Mouse (Mus musculus): ENCODE data around the gene Duxf3. TPM values are rescaled to one million over a fixed set of nuclear protein-coding genes. Genes with fewer than 3 reads are reported as not detected.
"Not testable (repeated sequence)": the region's sequence is repeated elsewhere in the genome, so short reads cannot be mapped to it uniquely, and the experiment has no call there.

The Duxf3 gene
- polyA plus RNA-seq, 1 experiment from 2014 or later, result not detected

DNA sequence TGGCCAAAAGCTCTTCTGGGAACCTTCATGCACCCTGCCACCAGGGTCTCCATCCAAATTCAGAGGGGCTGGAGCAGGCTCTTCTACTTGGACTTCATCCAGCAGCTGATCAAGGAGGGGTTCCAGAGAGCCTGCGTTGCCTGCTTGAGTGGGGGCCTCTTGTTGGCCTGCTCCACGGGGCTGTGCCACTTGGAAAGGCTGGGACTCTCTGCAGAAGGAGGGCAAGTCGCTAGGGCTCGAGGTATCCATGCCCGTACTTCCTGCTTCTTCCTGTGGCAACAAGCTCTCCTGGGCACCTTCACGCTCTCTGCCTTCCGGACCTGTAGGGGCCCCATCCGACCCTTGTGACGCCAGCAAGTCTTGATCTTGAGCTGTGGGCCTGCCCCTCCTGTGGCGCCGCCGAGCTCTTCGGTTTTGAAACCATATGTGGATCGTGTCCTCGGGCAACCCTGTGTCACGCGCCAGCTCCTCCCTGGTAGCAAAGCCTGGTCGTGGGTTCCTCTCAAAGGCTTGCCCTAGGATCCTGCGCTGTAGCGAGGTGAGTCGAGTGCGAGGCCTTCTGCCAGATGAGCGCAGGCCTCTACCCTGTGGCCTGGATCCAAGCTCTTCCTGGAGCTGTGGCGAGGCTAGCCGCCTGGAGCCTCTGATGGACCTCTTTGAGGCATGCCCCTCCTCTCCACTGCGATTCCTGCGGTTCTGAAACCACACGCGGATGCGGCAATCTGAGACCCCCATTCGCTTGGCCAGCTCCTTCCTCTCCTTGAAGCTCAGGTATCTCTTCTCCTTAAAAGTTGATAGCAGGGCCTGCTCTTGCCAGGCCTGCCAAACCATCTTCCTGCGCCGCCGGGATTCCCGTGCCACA lies 465 bp downstream of the Duxf3 start:
- H3K27ac ChIP-seq (replicated peaks); H3K9ac ChIP-seq; H3K27me3 ChIP-seq; H3K36me3 ChIP-seq; H3K4me2 ChIP-seq; H3K4me1 ChIP-seq (replicated peaks); H3K4me3 ChIP-seq: not testable (repeated sequence)
- ATAC-seq (ENCODE audit: low read depth), result peak; percentile 87
- 86% methylated on average over 35 of the region's 35 CpGs for WGBS
- H3K9me3 ChIP-seq, result peaks cover 20% of the 10 kb centered on the region

DNA sequence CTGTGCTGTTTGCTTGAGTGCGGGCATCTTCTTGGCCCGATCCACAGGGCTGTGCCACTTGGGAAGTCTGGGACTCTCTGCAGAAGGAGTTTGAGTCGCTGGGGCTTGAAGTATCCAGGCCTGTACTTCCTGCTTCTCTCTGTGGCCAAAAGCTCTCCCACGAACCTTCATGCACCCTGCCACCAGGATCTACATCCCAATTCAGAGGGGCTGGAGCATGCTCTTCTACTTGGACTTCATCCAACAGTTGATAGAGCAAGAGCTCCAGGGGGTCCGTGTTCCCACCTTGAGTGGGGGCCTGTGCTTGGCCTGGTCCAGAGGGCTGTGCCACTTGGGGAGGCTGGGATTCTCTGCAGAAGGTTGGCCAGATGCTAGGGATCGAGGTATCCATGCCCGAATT lies 1.4 kb downstream of the Duxf3 start:
- H3K27me3 ChIP-seq; H3K4me1 ChIP-seq (replicated peaks); H3K36me3 ChIP-seq; H3K27ac ChIP-seq (replicated peaks); H3K4me2 ChIP-seq; H3K4me3 ChIP-seq; H3K9ac ChIP-seq: not testable (repeated sequence)
- ATAC-seq (ENCODE audit: low read depth), result peak; percentile 38
- peaks cover 15% of the 10 kb centered on the region for H3K9me3 ChIP-seq
- WGBS, result 87% methylated on average over 5 of the region's 7 CpGs

DNA sequence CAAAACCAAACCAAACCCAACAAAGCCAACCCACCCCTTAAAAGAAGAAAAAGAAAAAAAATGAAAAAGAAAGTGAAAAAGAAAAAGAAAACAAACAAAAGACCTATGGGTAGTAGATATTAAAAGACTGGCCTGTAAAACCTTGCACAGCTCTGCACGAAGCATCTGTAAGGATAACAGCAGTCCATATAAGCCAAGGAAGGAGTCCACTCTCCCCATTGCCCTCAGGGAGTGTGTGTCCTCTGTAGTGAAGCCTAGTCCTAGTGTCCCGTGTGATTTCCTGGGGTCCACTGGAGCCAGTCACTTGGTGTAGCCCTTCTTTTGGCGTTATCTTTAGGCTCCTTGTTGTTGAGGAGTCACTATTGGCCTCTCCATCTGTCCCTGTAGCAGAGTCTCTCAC lies 2.5 kb downstream of the Duxf3 start:
- 57% methylated on average over 3 of the region's 3 CpGs for WGBS
- not testable (repeated sequence) for H3K4me1 ChIP-seq (replicated peaks); H3K9ac ChIP-seq; H3K4me3 ChIP-seq; H3K27me3 ChIP-seq; ATAC-seq (ENCODE audit: low read depth); H3K27ac ChIP-seq (replicated peaks); H3K4me2 ChIP-seq; H3K36me3 ChIP-seq
- H3K9me3 ChIP-seq, result peaks cover 15% of the 10 kb centered on the region

DNA sequence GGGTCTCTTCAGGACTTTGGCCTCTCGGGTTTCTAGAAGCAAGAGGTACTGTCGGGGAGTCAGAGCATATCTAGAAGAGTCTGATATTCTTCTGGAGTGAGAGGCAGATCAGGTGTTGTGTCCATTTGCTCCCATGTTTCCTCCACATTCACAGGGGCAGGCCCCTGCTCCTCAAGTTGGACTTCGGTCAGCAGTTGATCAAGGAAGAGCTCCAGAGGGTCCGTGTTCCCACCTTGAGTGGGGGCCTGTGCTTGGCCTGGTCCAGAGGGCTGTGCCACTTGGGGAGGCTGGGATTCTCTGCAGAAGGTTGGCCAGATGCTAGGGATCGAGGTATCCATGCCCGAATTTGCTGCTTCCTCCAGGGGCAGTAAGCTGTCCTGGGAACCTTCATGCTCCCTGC lies 4.7 kb downstream of the Duxf3 start:
- 84% methylated on average over 2 of the region's 6 CpGs for WGBS
- H3K27ac ChIP-seq (replicated peaks); H3K4me1 ChIP-seq (replicated peaks); ATAC-seq (ENCODE audit: low read depth); H3K4me3 ChIP-seq; H3K9ac ChIP-seq; H3K4me2 ChIP-seq; H3K27me3 ChIP-seq; H3K36me3 ChIP-seq: not testable (repeated sequence)
- peaks cover 15% of the 10 kb centered on the region for H3K9me3 ChIP-seq

DNA sequence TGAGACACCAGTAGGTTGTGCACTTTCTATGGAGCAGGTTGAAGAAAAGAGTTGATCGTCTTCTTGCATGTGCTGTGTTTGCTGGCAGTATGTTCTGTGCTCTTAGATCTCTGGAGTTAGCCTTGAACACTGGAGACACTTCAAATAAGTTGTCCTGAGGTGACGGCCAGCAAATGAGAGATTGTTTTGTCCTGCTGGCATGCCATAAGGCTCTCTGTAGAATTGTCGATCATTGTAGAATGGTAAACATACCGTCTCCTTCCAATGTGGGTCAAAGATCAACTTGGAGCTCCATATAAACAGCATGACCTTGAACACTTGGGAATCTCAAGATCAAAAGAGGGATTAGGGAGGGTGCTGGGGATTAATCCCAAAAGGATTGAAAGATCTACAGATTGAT lies 6.1 kb downstream of the Duxf3 start:
- H3K36me3 ChIP-seq; H3K27ac ChIP-seq (replicated peaks); H3K4me1 ChIP-seq (replicated peaks); H3K4me2 ChIP-seq; H3K9me3 ChIP-seq; H3K4me3 ChIP-seq; ATAC-seq (ENCODE audit: low read depth); H3K27me3 ChIP-seq; H3K9ac ChIP-seq: not testable (repeated sequence)
- 76% methylated on average over 4 of the region's 4 CpGs for WGBS

DNA sequence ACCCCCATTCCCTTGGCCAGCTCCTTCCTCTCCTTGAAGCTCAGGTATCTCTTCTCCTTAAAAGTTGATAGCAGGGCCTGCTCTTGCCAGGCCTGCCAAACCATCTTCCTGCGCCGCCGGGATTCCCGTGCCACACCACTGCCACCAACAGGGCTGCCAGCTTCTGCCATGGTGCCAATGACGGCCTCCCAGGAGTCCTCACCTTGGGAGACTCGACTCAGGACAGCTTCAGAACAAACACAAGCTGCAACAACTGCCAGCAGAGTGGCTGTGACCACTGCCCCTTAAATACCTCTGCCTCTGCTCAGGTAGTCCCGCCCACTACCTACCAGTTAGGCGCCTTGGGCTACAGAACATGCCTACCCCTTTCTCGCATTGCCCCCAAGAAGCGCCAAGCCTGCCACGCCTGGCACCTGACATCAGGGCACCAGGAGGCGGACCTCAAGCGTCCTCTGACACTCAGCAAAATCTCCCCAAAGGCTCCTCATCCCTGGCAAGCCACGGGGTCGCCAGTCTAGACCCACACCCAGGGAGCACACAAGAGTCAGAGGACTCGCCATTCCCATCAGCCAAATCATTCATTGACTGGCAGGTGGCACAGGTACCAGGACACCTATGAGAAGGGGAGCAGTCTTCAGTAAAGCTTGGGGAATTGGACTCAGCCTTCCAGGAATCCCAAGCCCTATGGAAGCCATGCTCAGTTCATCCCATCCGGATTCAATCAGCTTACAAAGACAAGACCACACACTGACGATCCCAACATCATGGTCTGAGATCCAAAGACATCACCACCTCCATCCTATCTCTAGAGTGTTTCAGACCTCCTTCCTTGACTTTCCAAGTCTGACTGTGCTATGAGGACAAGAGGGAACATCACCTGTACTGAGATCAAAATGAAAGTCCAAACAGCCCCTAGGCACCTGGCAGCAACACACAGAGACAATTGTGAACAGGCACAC lies 7.4 kb downstream of the Duxf3 start, which contains the start of gene AW822073:
AW822073 (minus strand) TSS at position 104 of the 959 bp plus-strand sequence.
- H3K36me3 ChIP-seq; H3K27me3 ChIP-seq; H3K4me3 ChIP-seq; H3K4me2 ChIP-seq; H3K9me3 ChIP-seq; H3K4me1 ChIP-seq (replicated peaks); H3K9ac ChIP-seq; ATAC-seq (ENCODE audit: low read depth); H3K27ac ChIP-seq (replicated peaks): not testable (repeated sequence)
- 87% methylated on average over 18 of the region's 18 CpGs for WGBS

DNA sequence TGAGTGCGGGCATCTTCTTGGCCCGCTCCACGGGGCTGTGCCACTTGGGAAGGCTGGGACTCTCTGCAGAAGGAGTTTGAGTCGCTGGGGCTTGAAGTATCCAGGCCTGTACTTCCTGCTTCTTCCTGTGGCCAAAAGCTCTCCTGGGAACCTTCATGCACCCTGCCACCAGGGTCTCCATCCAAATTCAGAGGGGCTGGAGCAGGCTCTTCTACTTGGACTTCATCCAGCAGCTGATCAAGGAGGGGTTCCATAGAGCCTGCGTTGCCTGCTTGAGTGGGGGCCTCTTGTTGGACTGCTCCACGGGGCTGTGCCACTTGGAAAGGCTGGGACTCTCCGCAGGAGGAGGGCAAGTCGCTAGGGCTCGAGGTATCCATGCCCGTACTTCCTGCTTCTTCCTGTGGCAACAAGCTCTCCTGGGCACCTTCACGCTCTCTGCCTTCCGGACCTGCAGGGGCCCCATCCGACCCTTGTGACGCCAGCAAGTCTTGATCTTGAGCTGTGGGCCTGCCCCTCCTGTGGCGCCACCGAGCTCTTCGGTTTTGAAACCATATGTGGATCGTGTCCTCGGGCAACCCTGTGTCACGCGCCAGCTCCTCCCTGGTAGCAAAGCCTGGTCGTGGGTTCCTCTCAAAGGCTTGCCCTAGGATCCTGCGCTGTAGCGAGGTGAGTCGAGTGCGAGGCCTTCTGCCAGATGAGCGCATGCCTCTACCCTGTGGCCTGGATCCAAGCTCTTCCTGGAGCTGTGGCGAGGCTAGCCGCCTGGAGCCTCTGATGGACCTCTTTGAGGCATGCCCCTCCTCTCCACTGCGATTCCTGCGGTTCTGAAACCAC lies 8.3 kb downstream of the Duxf3 start:
- not testable (repeated sequence) for H3K4me1 ChIP-seq (replicated peaks); H3K27me3 ChIP-seq; H3K9me3 ChIP-seq; H3K4me2 ChIP-seq; H3K27ac ChIP-seq (replicated peaks); H3K4me3 ChIP-seq; H3K9ac ChIP-seq; H3K36me3 ChIP-seq; ATAC-seq (ENCODE audit: low read depth)
- 86% methylated on average over 31 of the region's 31 CpGs for WGBS

DNA sequence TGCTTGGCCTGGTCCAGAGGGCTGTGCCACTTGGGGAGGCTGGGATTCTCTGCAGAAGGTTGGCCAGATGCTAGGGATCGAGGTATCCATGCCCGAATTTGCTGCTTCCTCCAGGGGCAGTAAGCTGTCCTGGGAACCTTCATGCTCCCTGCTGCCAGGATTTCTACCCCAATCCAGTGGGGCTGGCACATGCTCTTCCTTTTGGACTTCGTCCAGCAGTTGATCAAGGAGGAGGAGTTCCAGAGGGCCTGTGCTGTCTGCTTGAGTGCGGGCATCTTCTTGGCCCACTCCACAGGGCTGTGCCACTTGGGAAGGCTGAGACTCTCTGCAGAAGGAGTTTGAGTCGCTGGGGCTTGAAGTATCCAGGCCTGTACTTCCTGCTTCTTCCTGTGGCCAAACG lies 9.3 kb downstream of the Duxf3 start:
- not testable (repeated sequence) for H3K4me3 ChIP-seq; H3K27me3 ChIP-seq; H3K27ac ChIP-seq (replicated peaks); H3K9ac ChIP-seq; H3K36me3 ChIP-seq; H3K9me3 ChIP-seq; H3K4me1 ChIP-seq (replicated peaks); H3K4me2 ChIP-seq; ATAC-seq (ENCODE audit: low read depth)
- WGBS, result 87% methylated on average over 4 of the region's 6 CpGs

DNA sequence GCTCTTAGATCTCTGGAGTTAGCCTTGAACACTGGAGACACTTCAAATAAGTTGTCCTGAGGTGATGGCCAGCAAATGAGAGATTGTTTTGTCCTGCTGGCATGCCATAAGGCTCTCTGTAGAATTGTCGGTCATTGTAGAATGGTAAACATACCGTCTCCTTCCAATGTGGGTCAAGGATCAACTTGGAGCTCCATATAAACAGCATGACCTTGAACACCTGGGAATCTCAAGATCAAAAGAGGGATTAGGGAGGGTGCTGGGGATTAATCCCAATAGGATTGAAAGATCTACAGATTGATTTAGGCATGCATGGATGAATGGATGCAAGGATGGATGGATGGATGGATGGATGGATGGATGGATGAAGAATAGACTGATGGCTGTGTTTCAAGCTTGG lies 10.9 kb downstream of the Duxf3 start:
- not testable (repeated sequence) for H3K27me3 ChIP-seq; H3K27ac ChIP-seq (replicated peaks); ATAC-seq (ENCODE audit: low read depth); H3K9me3 ChIP-seq; H3K4me1 ChIP-seq (replicated peaks); H3K4me3 ChIP-seq; H3K4me2 ChIP-seq; H3K36me3 ChIP-seq; H3K9ac ChIP-seq
- 94% methylated on average over 2 of the region's 2 CpGs for WGBS

DNA sequence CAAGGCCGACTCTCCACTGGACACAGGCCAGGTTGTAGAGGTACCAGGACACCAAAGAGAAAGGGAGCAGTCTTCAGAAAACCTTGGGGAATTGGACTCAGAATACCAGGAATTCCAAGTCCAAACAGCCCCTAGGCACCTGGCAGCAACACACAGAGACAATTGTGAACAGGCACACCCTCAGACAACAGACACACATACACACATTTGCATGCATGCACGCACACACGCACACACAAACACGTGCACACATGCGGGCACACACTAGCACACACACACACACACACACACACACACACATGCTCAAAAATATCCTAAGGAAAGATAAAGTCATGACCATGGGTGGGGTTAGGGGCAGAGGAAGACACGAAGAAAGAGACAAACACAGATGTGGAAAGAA lies 11.7 kb downstream of the Duxf3 start:
- H3K9me3 ChIP-seq, result 0 out of 2 replicates have a peak, but pooled peaks cover 3% of the 10 kb centered on the region
- no peak for ATAC-seq (ENCODE audit: low read depth)
- H3K4me1 ChIP-seq (replicated peaks), result no peaks in the 10 kb centered on the region
- H3K4me2 ChIP-seq, result no peak overlapping the region
- no peak overlapping the region for H3K4me3 ChIP-seq
- H3K27ac ChIP-seq (replicated peaks), result no peak overlapping the region
- H3K36me3 ChIP-seq, result no peaks in the 10 kb centered on the region
- 81% methylated on average over 6 of the region's 6 CpGs for WGBS
- H3K27me3 ChIP-seq, result no peaks in the 10 kb centered on the region
- no peak overlapping the region for H3K9ac ChIP-seq

DNA sequence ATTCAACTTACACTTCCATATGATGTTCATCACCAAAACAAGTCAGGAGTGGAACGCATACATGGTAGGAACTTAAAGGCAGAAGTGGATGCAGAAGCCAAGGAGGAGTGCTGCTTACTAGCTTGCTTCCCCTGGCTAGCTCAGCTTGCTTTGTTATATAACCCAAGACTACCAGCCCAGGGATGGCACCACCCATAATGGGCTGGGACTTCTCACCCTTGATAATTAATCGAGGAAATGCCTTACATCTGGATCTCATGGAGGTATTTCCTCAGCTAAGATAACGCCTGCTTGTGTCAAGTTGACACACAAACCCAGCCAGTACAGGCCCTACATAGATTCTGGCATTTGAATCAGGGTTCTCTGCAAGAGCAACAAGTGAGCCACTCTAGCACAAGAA lies 15.1 kb downstream of the Duxf3 start:
- Histone ChIP-seq H3K9me3 (0 out of 2 replicates have a peak, but pooled peaks cover 3% of the 10 kb centered on the region), H3K27ac (replicated peaks) (no peak overlapping the region), H3K27me3 (no peaks in the 10 kb centered on the region), H3K9ac (no peak overlapping the region), H3K4me3 (no peak overlapping the region), H3K4me2 (no peak overlapping the region), H3K4me1 (replicated peaks) (no peaks in the 10 kb centered on the region), H3K36me3 (no peaks in the 10 kb centered on the region)
- ATAC-seq (ENCODE audit: low read depth), result no peak
- WGBS, result 88% methylated on average over 3 of the region's 3 CpGs

DNA sequence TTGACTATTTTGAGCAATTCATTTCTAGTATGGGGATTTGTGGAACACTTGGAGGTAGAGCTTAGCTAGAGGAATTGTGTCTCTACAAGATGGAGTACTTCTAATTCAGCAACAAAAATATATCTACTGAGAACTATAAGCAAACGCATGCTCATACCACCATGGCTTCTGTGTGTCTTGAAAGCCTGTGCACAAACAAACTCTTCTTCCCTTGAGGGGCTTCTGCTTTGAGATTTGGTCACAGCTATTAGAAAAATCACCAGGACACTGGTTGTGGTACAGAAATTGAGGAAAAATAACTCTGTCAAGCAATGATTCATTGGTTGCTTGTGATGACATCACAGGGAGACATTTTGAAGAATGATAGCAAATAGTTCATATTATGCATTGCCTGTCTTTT lies 17.1 kb downstream of the Duxf3 start:
- 85% methylated on average over 1 of the region's 1 CpGs for WGBS
- H3K27ac ChIP-seq (replicated peaks), result no peak overlapping the region

More for the DNA sequence above, 17.1 kb downstream of the Duxf3 start:
- Histone ChIP-seq H3K4me1 (replicated peaks) (no peaks in the 10 kb centered on the region), H3K4me2 (no peak overlapping the region), H3K9ac (no peak overlapping the region), H3K27me3 (no peaks in the 10 kb centered on the region), H3K4me3 (no peak overlapping the region), H3K9me3 (no peaks in the 10 kb centered on the region), H3K36me3 (no peaks in the 10 kb centered on the region)
- no peak for ATAC-seq (ENCODE audit: low read depth)
